Mouse (Mus musculus) thymus, adult 2 months (tissue): Measurements from ENCODE around the gene Nme9.
A peak's percentile ranks its signal among the peaks of the same experiment; 100 is the strongest.

Source experiments
- CTCF ChIP-seq: fragments of 200-500 bp; IDR thresholded peaks from 2 replicates; pipeline ENCODE4 v1.5.1; 2012; ENCODE audit warnings: mild to moderate bottlenecking, control low read depth, low read length, moderate library complexity, borderline replicate concordance; ENCODE audit not compliant: control insufficient read depth, poor library complexity, insufficient read depth; ENCODE audit errors: extremely low read depth
- POLR2A ChIP-seq: fragments of 200-500 bp; IDR thresholded peaks from 2 replicates; pipeline ENCODE4 v1.6.1; 2012; ENCODE audit warnings: mild to moderate bottlenecking, low read length, control low read depth, moderate library complexity; ENCODE audit not compliant: control insufficient read depth, poor library complexity, insufficient read depth; ENCODE audit errors: extremely low read depth

GRCm38 (mm10) chr9:99458529-99459208 is 7.4 kb downstream of the Nme9 start:
- TF ChIP-seq POLR2A (no peak), CTCF (peak; percentile 42; the same call in 1 of the 2 replicates)
